Comparison of ENCODE assay signal across 8 mouse cellular contexts in genomic region chr14:61599057-61599806, GRCm38 (mm10). TPM values are rescaled to one million over a fixed set of nuclear protein-coding genes. Genes with fewer than 3 reads are reported as not detected.
A peak's percentile ranks its signal among the peaks of the same experiment; 100 is the strongest.
DNase-seq lines count a peak whose midpoint lies in the region; ATAC-seq lines count a peak whose summit lies in the region.

No protein-coding gene starts in this region.

- peaks cover 17% of the 10 kb centered on the region for H3K4me1 ChIP-seq in hindbrain, embryonic 12.5 days

- 8% methylated on average over 34 of the region's 44 CpGs for WGBS in hindbrain, embryonic 12.5 days

- peak overlapping the region; percentile 77 for H3K27ac ChIP-seq in hindbrain, embryonic 12.5 days

- peak overlapping the region; percentile 84 for H3K9ac ChIP-seq in hindbrain, embryonic 12.5 days

- H3K27me3 ChIP-seq in hindbrain, embryonic 12.5 days: no peaks in the 10 kb centered on the region

- H3K4me2 ChIP-seq in hindbrain, embryonic 12.5 days (replicated peaks): peak overlapping the region; percentile 58

- peak; percentile 94 for ATAC-seq in hindbrain, embryonic 12.5 days (ENCODE audit: low FRiP score)

- no peaks in the 10 kb centered on the region for H3K9me3 ChIP-seq in hindbrain, embryonic 12.5 days (replicated peaks)

- H3K4me3 ChIP-seq in hindbrain, embryonic 12.5 days: peak overlapping the region; percentile 79

- H3K36me3 ChIP-seq in hindbrain, embryonic 12.5 days: peaks cover 6% of the 10 kb centered on the region; the same call in 1 of the 2 replicates

- peak; percentile 92 for DNase-seq in Muller cell, postnatal 12 days (ENCODE audit: inconsistent ontology term)
- peak; percentile 90 for DNase-seq in cerebellum, adult 9-11 months
- peak; percentile 84 to 92 for DNase-seq in frontal cortex, adult 2 months (ENCODE audit: extremely low spot score in 1 of 2, low spot score in 1 of 2)
- peak; percentile 79 to 89 for DNase-seq in layer of hippocampus, postnatal 14 days (ENCODE audit: low spot score in 2 of 2)
- peak; percentile 92 for DNase-seq in lung, postnatal 14 days
- DNase-seq in retina, adult 2 months (ENCODE audit: low read depth, low spot score): peak; percentile 54
- peak; percentile 89 to 91 for DNase-seq in thymus, postnatal 36 days

RNA-seq across cellular contexts. Expression of gene Trim13, which starts 1.2 kb away (rescaled TPM):
- 10.2 and 11.0 TPM in 2 replicates for polyA plus RNA-seq in frontal cortex, adult 2 months (2012; rRNA removed)
- 40.5 and 49.5 TPM in 2 replicates for polyA plus RNA-seq in hindbrain, embryonic 12.5 days (2016; fragmentation: Nextera tagmentation; extraction: Ambion mirVana)
- 10 to 100 TPM; 12.4 to 14.0 TPM for total RNA-seq in layer of hippocampus, postnatal 14 days (2021)

RNA-seq across cellular contexts. Expression of gene Kcnrg, which starts 8.0 kb away (rescaled TPM):
- polyA plus RNA-seq in frontal cortex, adult 2 months (2012; rRNA removed): 0.42 and 0.58 TPM in 2 replicates
- polyA plus RNA-seq in hindbrain, embryonic 12.5 days (2016; fragmentation: Nextera tagmentation; extraction: Ambion mirVana): 1.8 and 2.9 TPM in 2 replicates
- total RNA-seq in layer of hippocampus, postnatal 14 days (2021): 1 to 10 TPM; 1.0 to 1.3 TPM

RNA-seq across cellular contexts. Expression of gene Spryd7, which starts 42.5 kb away (rescaled TPM):
- polyA plus RNA-seq in frontal cortex, adult 2 months (2012; rRNA removed): 33.4 and 35.7 TPM in 2 replicates
- 20.4 and 20.8 TPM in 2 replicates for polyA plus RNA-seq in hindbrain, embryonic 12.5 days (2016; fragmentation: Nextera tagmentation; extraction: Ambion mirVana)
- total RNA-seq in layer of hippocampus, postnatal 14 days (2021): 10 to 100 TPM; 37.4 to 39.4 TPM

Comparison
In these comparisons a context has a peak if more than half of its experiments do, and no peak if none do; other contexts are left out.
1. Peak in every context shown above with its lines: DNase-seq, ATAC-seq, H3K4me3 ChIP-seq and H3K27ac ChIP-seq.